Mouse (Mus musculus) bone marrow, adult 2 months (tissue): ENCODE data around the gene Sik1.

Experiments
- CTCF ChIP-seq: fragments of 200-500 bp; IDR thresholded peaks from 2 replicates; pipeline ENCODE4 v1.5.1; 2011; ENCODE audit warnings: low read length, control low read depth; ENCODE audit not compliant: control insufficient read depth, insufficient read depth
- POLR2A ChIP-seq: fragments of 200-500 bp; IDR thresholded peaks from 2 replicates; pipeline ENCODE4 v1.6.1; 2011; ENCODE audit warnings: low read depth, mild to moderate bottlenecking, control low read depth, low read length, borderline replicate concordance; ENCODE audit not compliant: control insufficient read depth

- TF ChIP-seq POLR2A, result no peak
- TF ChIP-seq CTCF, result no peak
These were observed 6.5 kb upstream of the Sik1 start for GRCm38 (mm10) chr17:31862136-31862535.
